Mouse (Mus musculus): Measurements from ENCODE around the gene Asxl1. TPM values are rescaled to one million over a fixed set of nuclear protein-coding genes. Genes with fewer than 3 reads are reported as not detected.

Gene Asxl1
- polyA plus RNA-seq, 1 experiment: 55.7 TPM

DNA sequence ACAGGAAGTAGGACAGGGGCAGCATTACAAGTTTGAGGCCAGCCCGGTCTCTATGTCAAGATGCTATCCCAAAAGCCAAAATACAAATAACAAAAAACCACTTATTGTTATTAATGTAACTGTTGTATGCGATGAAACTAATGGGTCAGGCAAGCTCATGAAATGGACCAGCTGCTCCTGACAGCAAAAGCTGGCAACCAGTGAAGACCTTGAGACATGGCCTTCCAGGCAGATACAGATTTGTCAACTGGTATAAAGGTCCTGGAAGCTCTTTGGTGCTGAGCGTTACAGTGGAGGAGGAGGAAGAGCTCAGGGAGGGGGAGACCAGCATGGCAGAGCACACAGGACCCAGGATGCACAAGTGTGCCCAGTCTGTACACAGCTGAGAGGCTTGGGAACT lies 102.1 kb downstream of the Asxl1 start:
- H3K27me3 ChIP-seq (ENCODE audit: control insufficient read depth, insufficient read depth, low read length, poor library complexity, severe bottlenecking): no peaks in the 10 kb centered on the region
- no peak overlapping the region for H3K4me3 ChIP-seq (ENCODE audit: low read depth, low read length)
- TF ChIP-seq CTCF (IDR thresholded peaks at IDR 0.05; ENCODE audit: low read depth, low read length) (no peak), POLR2A (IDR thresholded peaks at IDR 0.05; ENCODE audit: insufficient read depth, low read length) (no peak), EP300 (IDR thresholded peaks at IDR 0.05; ENCODE audit: insufficient read depth, low read depth, low read length) (no peak)
- no peak overlapping the region for H3K27ac ChIP-seq (ENCODE audit: insufficient read depth, low read length)
- H3K9me3 ChIP-seq (replicated peaks; ENCODE audit: control insufficient read depth, insufficient read depth, low read length, poor library complexity, severe bottlenecking): no peaks in the 10 kb centered on the region
- H3K36me3 ChIP-seq (ENCODE audit: control insufficient read depth, insufficient read depth, low read length, poor library complexity, severe bottlenecking): no peaks in the 10 kb centered on the region
- peaks cover 1% of the 10 kb centered on the region for H3K4me1 ChIP-seq (ENCODE audit: control insufficient read depth, insufficient read depth, low read length)
- no peak overlapping the region for H3K9ac ChIP-seq (ENCODE audit: low read depth, poor library complexity, severe bottlenecking)

GRCm38 (mm10) chr2:153448519-153448918 lies 102.9 kb downstream of the Asxl1 start:
- Histone ChIP-seq H3K4me3 (ENCODE audit: low read depth, low read length) (no peak overlapping the region), H3K27me3 (ENCODE audit: control insufficient read depth, insufficient read depth, low read length, poor library complexity, severe bottlenecking) (no peaks in the 10 kb centered on the region), H3K9ac (ENCODE audit: low read depth, poor library complexity, severe bottlenecking) (no peak overlapping the region), H3K9me3 (replicated peaks; ENCODE audit: control insufficient read depth, insufficient read depth, low read length, poor library complexity, severe bottlenecking) (no peaks in the 10 kb centered on the region), H3K27ac (ENCODE audit: insufficient read depth, low read length) (no peak overlapping the region), H3K4me1 (ENCODE audit: control insufficient read depth, insufficient read depth, low read length) (no peaks in the 10 kb centered on the region), H3K36me3 (ENCODE audit: control insufficient read depth, insufficient read depth, low read length, poor library complexity, severe bottlenecking) (no peaks in the 10 kb centered on the region)
- no peak for TF ChIP-seq EP300 (IDR thresholded peaks at IDR 0.05; ENCODE audit: insufficient read depth, low read depth, low read length)
- TF ChIP-seq CTCF (IDR thresholded peaks at IDR 0.05; ENCODE audit: low read depth, low read length): no peak

Other genes with a start within 250 kb of the Asxl1 start
- gene Hck, start 237.4 kb upstream of the Asxl1 start, polyA plus RNA-seq (2011; ENCODE audit: insufficient read depth, insufficient read length, low read depth, missing spikeins): 2.4 TPM in 2 replicates
- 83.2 and 98.0 TPM in 2 replicates for gene Tm9sf4, start 184.5 kb upstream of the Asxl1 start, polyA plus RNA-seq (2011; ENCODE audit: insufficient read depth, insufficient read length, low read depth, missing spikeins)
- gene Tspyl3, start 120.4 kb upstream of the Asxl1 start, polyA plus RNA-seq (2011; ENCODE audit: insufficient read depth, insufficient read length, low read depth, missing spikeins): 3.5 and 3.9 TPM in 2 replicates
- 13.2 and 13.8 TPM in 2 replicates for gene Plagl2, start 104.4 kb upstream of the Asxl1 start, polyA plus RNA-seq (2011; ENCODE audit: insufficient read depth, insufficient read length, low read depth, missing spikeins)
- 22.0 and 25.6 TPM in 2 replicates for gene Pofut1, start 104.3 kb upstream of the Asxl1 start, polyA plus RNA-seq (2011; ENCODE audit: insufficient read depth, insufficient read length, low read depth, missing spikeins)
- 14.7 and 16.8 TPM in 2 replicates for gene Kif3b, start 54.4 kb upstream of the Asxl1 start, polyA plus RNA-seq (2011; ENCODE audit: insufficient read depth, insufficient read length, low read depth, missing spikeins)
- gene 4930404H24Rik, start 147.0 kb downstream of the Asxl1 start, polyA plus RNA-seq (2011; ENCODE audit: insufficient read depth, insufficient read length, low read depth, missing spikeins): not detected in 2 replicates
- 11.0 and 11.5 TPM in 2 replicates for gene Nol4l, start 184.1 kb downstream of the Asxl1 start, polyA plus RNA-seq (2011; ENCODE audit: insufficient read depth, insufficient read length, low read depth, missing spikeins)